In the genomic region with DNA sequence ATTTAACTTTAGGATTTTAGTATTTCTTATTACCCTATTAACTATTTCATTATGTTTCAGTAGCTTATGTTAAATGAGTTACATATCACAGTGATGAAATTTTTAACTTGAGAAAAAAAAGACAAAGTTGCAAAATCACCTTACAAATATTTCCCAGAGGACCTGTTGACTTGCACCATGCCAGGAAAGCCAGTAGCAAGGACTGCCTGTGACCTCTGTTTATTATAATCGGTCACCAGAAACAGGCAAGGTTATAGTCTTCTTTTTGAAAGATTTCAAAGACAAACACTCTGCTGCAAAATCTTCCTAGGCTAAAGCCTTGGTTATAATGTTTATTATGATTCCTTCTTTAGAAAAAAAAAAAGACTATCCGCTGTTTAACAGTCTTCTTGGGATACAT, we compare ENCODE assay signal across 30 mouse cellular contexts. TPM values are rescaled to one million over a fixed set of nuclear protein-coding genes. Genes with fewer than 3 reads are reported as not detected.
DNase-seq lines count a peak whose midpoint lies in the region; ATAC-seq and TF ChIP-seq lines count a peak whose summit lies in the region.
"Had no signal": no experiment of that assay in that cellular context is flagged by ENCODE, and none has a peak within 500 bp of the region (broad histone marks: within the 10 kb centered on the region; RNA-seq: fewer than 3 reads in every experiment).

No protein-coding gene starts in this region.

- peak overlapping the region; percentile 66; the same call in 1 of the 2 replicates for H3K9ac ChIP-seq in heart, adult 2 months (ENCODE audit: low read depth, low read length)
- H3K9ac ChIP-seq in heart, embryonic 12.5 days = no peak overlapping the region
- H3K9ac ChIP-seq in heart, postnatal 0 days (replicated peaks; ENCODE audit: low read depth, low read length) = no peak overlapping the region
- H3K9ac ChIP-seq: hindbrain, embryonic 15.5 days; kidney, embryonic 15.5 days; limb, embryonic 12.5 days had no signal

- WGBS in heart, adult 2 months = 38% methylated on average over 2 of the region's 2 CpGs
- 87% methylated on average over 2 of the region's 2 CpGs for WGBS in heart, embryonic 12.5 days
- WGBS in heart, postnatal 0 days = 66% methylated on average over 2 of the region's 2 CpGs
- 91% methylated on average over 2 of the region's 2 CpGs for WGBS in spleen, adult 2 months

- no peak for TF ChIP-seq EP300 in heart, adult 2 months (IDR thresholded peaks at IDR 0.05; ENCODE audit: insufficient read depth, low read depth, low read length)
- no peak for TF ChIP-seq EP300 in heart, postnatal 0 days (IDR thresholded peaks at IDR 0.05; ENCODE audit: low read depth)

- H3K4me1 ChIP-seq in heart, adult 2 months (ENCODE audit: control insufficient read depth, insufficient read depth, low read length) = peaks cover 5% of the 10 kb centered on the region
- peaks cover 10% of the 10 kb centered on the region for H3K4me1 ChIP-seq in heart, embryonic 12.5 days (replicated peaks)
- peaks cover 10% of the 10 kb centered on the region; the same call in 1 of the 2 replicates for H3K4me1 ChIP-seq in heart, postnatal 0 days (ENCODE audit: control insufficient read depth, insufficient read depth)
- no peaks in the 10 kb centered on the region for H3K4me1 ChIP-seq in spleen, adult 2 months (ENCODE audit: control insufficient read depth, insufficient read depth, insufficient read length)
- H3K4me1 ChIP-seq: hindbrain, embryonic 15.5 days; kidney, embryonic 15.5 days; limb, embryonic 12.5 days had no signal

- H3K4me2 ChIP-seq in heart, embryonic 12.5 days = no peak overlapping the region
- H3K4me2 ChIP-seq in heart, postnatal 0 days (ENCODE audit: low read depth, low read length) = peak overlapping the region; percentile 56
- H3K4me2 ChIP-seq: hindbrain, embryonic 15.5 days; kidney, embryonic 15.5 days; limb, embryonic 12.5 days; liver, embryonic 11.5 days; midbrain, embryonic 11.5 days had no signal

- peaks cover 3% of the 10 kb centered on the region; the same call in 1 of the 2 replicates for H3K79me2 ChIP-seq in heart, adult 2 months (replicated peaks; ENCODE audit: control insufficient read depth, insufficient read depth, low read length)

- DNase-seq in heart, adult 2 months = no peak
- no peak for DNase-seq in heart, postnatal 0 days (ENCODE audit: low spot score)
- no peak for DNase-seq in heart, postnatal 36 days
- DNase-seq in spleen, adult 2 months (ENCODE audit: low read depth in 1 of 2, low spot score in 2 of 2) = no peak
- DNase-seq in spleen, postnatal 14 days (ENCODE audit: low spot score in 2 of 2) = no peak
- no peak for DNase-seq in yolk sac, embryonic 10.5 days (ENCODE audit: low spot score)
- DNase-seq: adrenal gland, adult 2 months; adrenal gland, postnatal 36 days; cerebellum, adult 8-10 months; cerebellum, postnatal 25 days; gastrocnemius, postnatal 36 days; kidney, adult 11 months; kidney, postnatal 36 days; right cerebral cortex, postnatal 25 days; thymus, adult 18-20 months; thymus, postnatal 36 days had no signal

- H3K36me3 ChIP-seq in heart, adult 2 months (ENCODE audit: control insufficient read depth, insufficient read depth, low read length) = peaks cover 28% of the 10 kb centered on the region
- no peaks in the 10 kb centered on the region for H3K36me3 ChIP-seq in heart, embryonic 12.5 days
- no peaks in the 10 kb centered on the region for H3K36me3 ChIP-seq in heart, postnatal 0 days (replicated peaks; ENCODE audit: control insufficient read depth, insufficient read depth, low read length)
- no peaks in the 10 kb centered on the region for H3K36me3 ChIP-seq in spleen, adult 2 months (ENCODE audit: control insufficient read depth, insufficient read depth, low read length)
- H3K36me3 ChIP-seq: heart, embryonic 10.5 days; hindbrain, embryonic 15.5 days; kidney, embryonic 15.5 days; limb, embryonic 12.5 days had no signal

- peak overlapping the region; percentile 90 for H3K27ac ChIP-seq in heart, adult 2 months
- H3K27ac ChIP-seq in heart, embryonic 12.5 days (ENCODE audit: poor library complexity, severe bottlenecking) = no peak overlapping the region
- peak overlapping the region; percentile 32; the same call in 1 of the 2 replicates for H3K27ac ChIP-seq in heart, postnatal 0 days (ENCODE audit: low read depth)
- no peak overlapping the region for H3K27ac ChIP-seq in spleen, adult 2 months (ENCODE audit: insufficient read depth, low read length)
- H3K27ac ChIP-seq: heart, embryonic 10.5 days; hindbrain, embryonic 15.5 days; kidney, embryonic 15.5 days; layer of hippocampus, adult 2 months; left cerebral cortex, adult 2 months; limb, embryonic 12.5 days; stomach, postnatal 0 days had no signal

- ATAC-seq in heart, embryonic 12.5 days (ENCODE audit: insufficient number of reproducible peaks, low FRiP score) = no peak
- ATAC-seq in heart, postnatal 0 days (ENCODE audit: insufficient read depth, low read depth) = no peak
- ATAC-seq: forebrain, embryonic 14.5 days; inflammation-experienced regulatory T-cells, adult 6 months; midbrain, embryonic 16.5 days; Patski had no signal

- intact Hi-C loops in heart, adult 2 months (cut with DNase I) = no loop called here
- intact Hi-C loops in heart, postnatal 36 days (cut with DNase I) = loop anchor here (5.0 kb wide), 1 partner anchor 34 kb away; no protein-coding TSS in a partner anchor

- H3K27me3 ChIP-seq in heart, adult 2 months (ENCODE audit: control insufficient read depth, insufficient read depth, low read length) = no peaks in the 10 kb centered on the region
- H3K27me3 ChIP-seq in heart, embryonic 12.5 days (replicated peaks) = no peaks in the 10 kb centered on the region
- no peaks in the 10 kb centered on the region for H3K27me3 ChIP-seq in heart, postnatal 0 days (ENCODE audit: control insufficient read depth, insufficient read depth, low read length)
- no peaks in the 10 kb centered on the region for H3K27me3 ChIP-seq in spleen, adult 2 months (ENCODE audit: control insufficient read depth, insufficient read depth, low read length)
- H3K27me3 ChIP-seq: hindbrain, embryonic 15.5 days; kidney, embryonic 15.5 days; limb, embryonic 12.5 days; Patski had no signal

- peak overlapping the region; percentile 59 for H3K4me3 ChIP-seq in heart, adult 2 months
- no peak overlapping the region for H3K4me3 ChIP-seq in heart, embryonic 12.5 days
- H3K4me3 ChIP-seq in heart, postnatal 0 days (ENCODE audit: low read depth, low read length) = peak overlapping the region; percentile 41
- peak overlapping the region; percentile 8; the same call in 1 of the 2 replicates for H3K4me3 ChIP-seq in spleen, adult 2 months (ENCODE audit: extremely low read depth, insufficient read depth, insufficient read length)
- H3K4me3 ChIP-seq: heart, embryonic 10.5 days; hindbrain, embryonic 15.5 days; kidney, embryonic 15.5 days; layer of hippocampus, adult 2 months; left cerebral cortex, adult 2 months; limb, embryonic 12.5 days had no signal

- TF ChIP-seq CTCF in heart, adult 2 months (IDR thresholded peaks at IDR 0.05) = no peak
- TF ChIP-seq CTCF in heart, postnatal 0 days (IDR thresholded peaks at IDR 0.05; ENCODE audit: low read depth) = no peak
- TF ChIP-seq CTCF in spleen, adult 2 months (IDR thresholded peaks at IDR 0.05; ENCODE audit: extremely low read depth, insufficient read depth, insufficient read length, insufficient replicate concordance) = no peak

- TF ChIP-seq POLR2A in heart, adult 2 months (IDR thresholded peaks at IDR 0.05; ENCODE audit: insufficient read depth, low read depth, low read length) = no peak
- no peak for TF ChIP-seq POLR2A in spleen, adult 2 months (IDR thresholded peaks at IDR 0.05; ENCODE audit: low read depth, low read length)

- no peaks in the 10 kb centered on the region for H3K9me3 ChIP-seq in heart, embryonic 12.5 days (replicated peaks)
- no peaks in the 10 kb centered on the region for H3K9me3 ChIP-seq in heart, postnatal 0 days (replicated peaks; ENCODE audit: control insufficient read depth, low read length)
- H3K9me3 ChIP-seq: heart, embryonic 10.5 days; hindbrain, embryonic 15.5 days; kidney, embryonic 15.5 days; limb, embryonic 12.5 days had no signal

RNA-seq across cellular contexts. Expression of a gene that starts 39.9 kb away (rescaled TPM):
- total RNA-seq in heart, adult 2 months (2021) = 1,000 to 10,000 TPM; 1,665 to 1,999 TPM
- 341 and 831 TPM in 2 replicates for polyA plus RNA-seq in heart, adult 2 months (2012; rRNA removed)
- polyA plus RNA-seq in heart, embryonic 12.5 days (2016; fragmentation: Nextera tagmentation; extraction: Ambion mirVana) = 57.4 and 59.2 TPM in 2 replicates
- total RNA-seq in heart, postnatal 0 days (2014; rRNA removed; ENCODE audit: low replicate concordance) = 373 and 526 TPM in 2 replicates
- polyA plus RNA-seq in heart, postnatal 0 days (2015; fragmentation: Nextera tagmentation; extraction: Ambion mirVana) = 601 and 603 TPM in 2 replicates
- 1,000 to 10,000 TPM; 1,925 to 2,084 TPM for total RNA-seq in heart, postnatal 36 days (2021)
- 10.4 and 14.3 TPM in 2 replicates for polyA plus RNA-seq in spleen, adult 2 months (2012; rRNA removed)

Comparison
In these comparisons a context has a peak if more than half of its experiments do, and no peak if none do; other contexts are left out.
1. H3K27ac ChIP-seq: peak in heart, adult 2 months (single experiment) and heart, postnatal 0 days (single experiment); none in heart, embryonic 12.5 days (single experiment) and spleen, adult 2 months (single experiment).